Mouse (Mus musculus) urinary bladder, postnatal 10 days (tissue): ENCODE measurements around the gene Defa20.
"Not testable (repeated sequence)": the region's sequence is repeated elsewhere in the genome, so short reads cannot be mapped to it uniquely, and the experiment has no call there.

Experiments
- DNase-seq: peaks from one replicate; pipeline ENCODE4 v3.0.0; 2022; ENCODE audit warnings: low spot score

Gene Defa20

GRCm38 (mm10) chr8:21508958-21509357, at the start of gene Defa20:
Defa20 (plus strand) TSS chr8:21509258.
- not testable (repeated sequence) for DNase-seq

- not testable (repeated sequence) for DNase-seq
These were observed 19.7 kb downstream of the Defa20 start, which contains the start of gene Defa32 for GRCm38 (mm10) chr8:21528732-21529131. Defa32 (plus strand) TSS chr8:21529032.
